ENCODE assay signal across 9 mouse cellular contexts in the genomic region with DNA sequence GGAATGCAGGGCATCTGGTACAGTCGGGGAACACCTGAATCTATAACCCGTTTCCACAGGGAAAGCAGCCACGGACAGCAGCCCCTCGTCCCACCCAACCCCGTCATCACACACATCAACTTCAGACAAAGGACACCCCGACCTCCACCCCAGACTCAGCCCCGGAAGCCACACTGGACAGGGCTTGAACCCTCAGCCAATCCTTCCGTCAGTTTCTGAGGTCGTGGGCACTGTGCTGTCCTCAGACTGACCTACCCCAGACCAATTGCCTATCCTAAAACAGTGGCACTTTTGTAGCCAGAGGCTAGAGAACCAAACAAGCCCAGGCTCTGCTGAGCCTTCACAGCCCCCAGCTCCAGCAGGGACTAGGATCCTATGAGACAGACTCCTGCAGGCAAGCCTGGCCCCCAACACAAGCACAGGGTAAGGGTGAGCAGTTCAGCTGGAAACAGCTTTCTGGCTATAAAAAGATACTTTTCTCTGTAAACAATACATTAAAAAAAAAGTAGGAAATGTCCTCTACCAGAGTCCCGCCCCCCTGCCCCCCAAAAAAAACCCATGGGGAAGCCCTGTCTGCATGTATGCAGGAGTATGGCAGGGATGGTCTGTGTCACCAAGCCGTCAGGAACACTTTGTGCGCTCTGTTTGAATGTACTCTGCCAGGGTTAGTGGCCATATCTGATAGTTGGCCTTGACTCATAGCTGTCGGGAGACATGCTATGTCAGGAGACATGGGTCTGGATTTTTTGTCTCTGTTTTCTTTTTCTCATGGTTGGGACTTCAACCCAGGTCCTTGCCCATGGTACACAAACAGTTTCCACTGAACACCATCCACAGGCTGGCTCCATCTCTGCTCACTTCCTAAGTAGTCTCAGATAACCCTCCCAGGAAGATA. TPM values are rescaled to one million over a fixed set of nuclear protein-coding genes. Genes with fewer than 3 reads are reported as not detected.
DNase-seq lines count a peak whose midpoint lies in the region; ATAC-seq and TF ChIP-seq lines count a peak whose summit lies in the region.
"Had no signal": no experiment of that assay in that cellular context is flagged by ENCODE, and none has a peak within 500 bp of the region (broad histone marks: within the 10 kb centered on the region; RNA-seq: fewer than 3 reads in every experiment).

No protein-coding gene starts in this region.

- WGBS in hindbrain, embryonic 13.5 days: 78% methylated on average over 13 of the region's 13 CpGs
- WGBS in hindbrain, embryonic 14.5 days: 82% methylated on average over 13 of the region's 13 CpGs
- 26% methylated on average over 13 of the region's 13 CpGs for WGBS in heart, embryonic 16.5 days
- 62% methylated on average over 13 of the region's 13 CpGs for WGBS in liver, postnatal 0 days (ENCODE audit: insufficient replicate concordance)

- no peaks in the 10 kb centered on the region for H3K27me3 ChIP-seq in hindbrain, embryonic 13.5 days
- H3K27me3 ChIP-seq in hindbrain, embryonic 14.5 days (ENCODE audit: control insufficient read depth, insufficient read depth, low read length): no peaks in the 10 kb centered on the region
- no peaks in the 10 kb centered on the region for H3K27me3 ChIP-seq in heart, embryonic 16.5 days (ENCODE audit: control insufficient read depth, insufficient read depth, low read length)
- no peaks in the 10 kb centered on the region for H3K27me3 ChIP-seq in liver, postnatal 0 days (ENCODE audit: insufficient read depth, low read length)
- H3K27me3 ChIP-seq: midbrain, embryonic 15.5 days had no signal

- ATAC-seq in hindbrain, embryonic 13.5 days (ENCODE audit: low FRiP score): no peak
- no peak for ATAC-seq in hindbrain, embryonic 14.5 days (ENCODE audit: low FRiP score)
- ATAC-seq in heart, embryonic 16.5 days (replicated peaks; ENCODE audit: extremely low read depth, insufficient read depth, low FRiP score): 0 out of 2 replicates have a peak, but pooled peaks have one; percentile 11
- no peak for ATAC-seq in liver, postnatal 0 days

- no peaks in the 10 kb centered on the region for H3K36me3 ChIP-seq in hindbrain, embryonic 13.5 days
- no peaks in the 10 kb centered on the region for H3K36me3 ChIP-seq in hindbrain, embryonic 14.5 days (replicated peaks; ENCODE audit: control insufficient read depth, insufficient read depth)
- no peaks in the 10 kb centered on the region for H3K36me3 ChIP-seq in heart, embryonic 16.5 days (ENCODE audit: control insufficient read depth, insufficient read depth)
- no peaks in the 10 kb centered on the region for H3K36me3 ChIP-seq in liver, postnatal 0 days (replicated peaks; ENCODE audit: insufficient read depth, low read length)
- H3K36me3 ChIP-seq: midbrain, embryonic 15.5 days had no signal

- peak overlapping the region; percentile 48; the same call in 1 of the 2 replicates for H3K27ac ChIP-seq in hindbrain, embryonic 13.5 days
- no peak overlapping the region for H3K27ac ChIP-seq in hindbrain, embryonic 14.5 days
- peak overlapping the region; percentile 94 for H3K27ac ChIP-seq in heart, embryonic 16.5 days (ENCODE audit: low read length)
- peak overlapping the region; percentile 45; the same call in 1 of the 2 replicates for H3K27ac ChIP-seq in liver, postnatal 0 days (ENCODE audit: low read depth)
- H3K27ac ChIP-seq: midbrain, embryonic 15.5 days had no signal

- H3K4me2 ChIP-seq in hindbrain, embryonic 13.5 days: no peak overlapping the region
- H3K4me2 ChIP-seq in hindbrain, embryonic 14.5 days (replicated peaks): no peak overlapping the region
- peak overlapping the region; percentile 40; the same call in 1 of the 2 replicates for H3K4me2 ChIP-seq in heart, embryonic 16.5 days (ENCODE audit: low read depth, low read length)
- no peak overlapping the region for H3K4me2 ChIP-seq in liver, postnatal 0 days (ENCODE audit: low read depth, low read length)

- no peaks in the 10 kb centered on the region for H3K9me3 ChIP-seq in hindbrain, embryonic 13.5 days
- no peaks in the 10 kb centered on the region for H3K9me3 ChIP-seq in hindbrain, embryonic 14.5 days (ENCODE audit: control insufficient read depth, low read length)
- no peaks in the 10 kb centered on the region for H3K9me3 ChIP-seq in heart, embryonic 16.5 days (replicated peaks; ENCODE audit: control insufficient read depth, low read length)
- H3K9me3 ChIP-seq in liver, postnatal 0 days (ENCODE audit: low read length): no peaks in the 10 kb centered on the region
- H3K9me3 ChIP-seq: midbrain, embryonic 15.5 days had no signal

- no peak overlapping the region for H3K9ac ChIP-seq in hindbrain, embryonic 13.5 days
- no peak overlapping the region for H3K9ac ChIP-seq in hindbrain, embryonic 14.5 days
- H3K9ac ChIP-seq in heart, embryonic 16.5 days (ENCODE audit: low read length): peak overlapping the region; percentile 51
- no peak overlapping the region for H3K9ac ChIP-seq in liver, postnatal 0 days (replicated peaks)
- H3K9ac ChIP-seq: midbrain, embryonic 15.5 days had no signal

- intact Hi-C loops in gastrocnemius, postnatal 14 days (cut with DNase I; ENCODE audit: low total_unique reads): loop anchor here (5.0 kb wide), 1 partner anchor 53 kb away; no protein-coding TSS in a partner anchor

- peaks cover 33% of the 10 kb centered on the region for H3K4me1 ChIP-seq in hindbrain, embryonic 13.5 days (replicated peaks)
- peaks cover 24% of the 10 kb centered on the region for H3K4me1 ChIP-seq in hindbrain, embryonic 14.5 days (replicated peaks; ENCODE audit: control insufficient read depth, insufficient read depth, low read length)
- peaks cover 77% of the 10 kb centered on the region for H3K4me1 ChIP-seq in heart, embryonic 16.5 days (ENCODE audit: control insufficient read depth, insufficient read depth, low read length)
- H3K4me1 ChIP-seq in liver, postnatal 0 days (ENCODE audit: insufficient read depth): peaks cover 24% of the 10 kb centered on the region

- no peak for TF ChIP-seq CTCF in liver, postnatal 0 days (IDR thresholded peaks at IDR 0.05; ENCODE audit: low read depth)

- TF ChIP-seq EP300 in liver, postnatal 0 days (IDR thresholded peaks at IDR 0.05; ENCODE audit: low read depth): no peak; the same call in 1 of the 2 replicates

- H3K4me3 ChIP-seq in hindbrain, embryonic 13.5 days: no peak overlapping the region
- no peak overlapping the region for H3K4me3 ChIP-seq in hindbrain, embryonic 14.5 days (replicated peaks; ENCODE audit: low read length)
- H3K4me3 ChIP-seq in heart, embryonic 16.5 days (ENCODE audit: low read length): no peak overlapping the region
- H3K4me3 ChIP-seq in liver, postnatal 0 days (ENCODE audit: low read depth, low read length): no peak overlapping the region
- H3K4me3 ChIP-seq: midbrain, embryonic 15.5 days had no signal

- DNase-seq in hindbrain, embryonic 14.5 days (ENCODE audit: low spot score): no peak
- peak; percentile 18 for DNase-seq in ZHBTc4 (ENCODE audit: low read depth, low spot score)
- DNase-seq in liver, postnatal 0 days: no peak
- no peak for DNase-seq in gastrocnemius, postnatal 14 days
- no peak for DNase-seq in cerebellum, adult 11-12 months
- no peak for DNase-seq in cerebellum, adult 11 months

RNA-seq across cellular contexts. Expression of a gene that starts 23.7 kb away (rescaled TPM):
- 15.9 and 16.4 TPM in 2 replicates for polyA plus RNA-seq in hindbrain, embryonic 13.5 days (2015; fragmentation: Nextera tagmentation; extraction: Ambion mirVana)
- 28.1 and 34.1 TPM in 2 replicates for polyA plus RNA-seq in hindbrain, embryonic 14.5 days (2014; fragmentation: Nextera tagmentation; extraction: Ambion mirVana)
- 47.4 and 54.8 TPM in 2 replicates for polyA plus RNA-seq in heart, embryonic 16.5 days (2015; fragmentation: Nextera tagmentation; extraction: Ambion mirVana)
- 6.0 and 6.9 TPM in 2 replicates for polyA plus RNA-seq in liver, postnatal 0 days (2015; fragmentation: Nextera tagmentation; extraction: Ambion mirVana)
- 10 to 100 TPM; 36.5 to 39.8 TPM for total RNA-seq in gastrocnemius, postnatal 14 days (2021)
